Mouse (Mus musculus) liver, postnatal 0 days (tissue): ENCODE measurements around the gene Prkaa1. TPM values are rescaled to one million over a fixed set of nuclear protein-coding genes. Genes with fewer than 3 reads are reported as not detected.

ENCODE experiments used
- ATAC-seq: fragments of 200-750 bp; cut with Nextera tagmentation; 2 replicates; pipeline ENCODE4 v1.8.0; 2017; ENCODE audit warnings: mild to moderate bottlenecking, moderate library complexity
- DNase-seq: peaks from one replicate; pipeline ENCODE4 v3.0.0-alpha.2; 2016
- H3K27ac ChIP-seq: fragments of 300-500 bp; sonication (generic); 2 replicates; pipeline ENCODE4 v1.5.1; 2014; ENCODE audit warnings: antibody characterized with exemption, moderate library complexity, mild to moderate bottlenecking, low read depth
- H3K27me3 ChIP-seq: fragments of 300-500 bp; sonication (generic); 2 replicates; pipeline ENCODE4 v1.6.1; 2014; ENCODE audit warnings: low read length, control low read depth, mixed read lengths; ENCODE audit not compliant: insufficient read depth
- H3K36me3 ChIP-seq: fragments of 300-500 bp; sonication (generic); replicated peaks from 2 replicates; pipeline ENCODE4 v1.6.1; 2014; ENCODE audit warnings: mild to moderate bottlenecking, control low read depth, low read length, moderate library complexity, mixed read lengths; ENCODE audit not compliant: insufficient read depth
- H3K4me1 ChIP-seq: fragments of 300-500 bp; sonication (generic); 2 replicates; pipeline ENCODE4 v1.6.1; 2014; ENCODE audit warnings: antibody characterized with exemption, mild to moderate bottlenecking, control low read depth; ENCODE audit not compliant: insufficient read depth
- H3K4me2 ChIP-seq: fragments of 300-500 bp; sonication (generic); 2 replicates; pipeline ENCODE4 v1.6.1; 2014; ENCODE audit warnings: low read depth, mild to moderate bottlenecking, low read length, moderate library complexity, mixed read lengths
- H3K4me3 ChIP-seq: fragments of 300-500 bp; sonication (generic); 2 replicates; pipeline ENCODE4 v1.5.1; 2014; ENCODE audit warnings: low read depth, low read length
- H3K9ac ChIP-seq: fragments of 300-500 bp; sonication (generic); replicated peaks from 2 replicates; pipeline ENCODE4 v1.6.1; 2014; ENCODE audit warnings: mild to moderate bottlenecking, moderate library complexity
- H3K9me3 ChIP-seq: fragments of 300-500 bp; sonication (generic); 2 replicates; pipeline ENCODE4 v1.6.1; 2016; ENCODE audit warnings: mild to moderate bottlenecking, control low read depth, low read length, mixed read lengths
- CTCF ChIP-seq: sonication (generic); IDR thresholded peaks from 2 replicates; pipeline ENCODE4 v1.5.1; 2016; ENCODE audit warnings: antibody characterized with exemption, low read depth
- EP300 ChIP-seq: IDR thresholded peaks from 2 replicates; pipeline ENCODE4 v1.6.1; 2016; ENCODE audit warnings: antibody characterized with exemption, low read depth, mild to moderate bottlenecking
- WGBS: fragments of 180-500 bp; shearing (Covaris S2); extraction: QIAGEN DNeasy Blood & Tissue Kit; methylation state at CpG from one replicate; pipeline ENCODE4 v1.1.7; 2014; ENCODE audit not compliant: insufficient replicate concordance; 5-methylcytosine and 5-hydroxymethylcytosine counted together
- polyA plus RNA-seq: library from polyadenylated mRNA; unstranded; fragments of >200 nt; fragmentation: Nextera tagmentation; extraction: Ambion mirVana; gene quantifications from 2 replicates; pipeline ENCODE4 v1.2.1, GENCODE M21; 2015

Gene Prkaa1
- polyA plus RNA-seq, 1 experiment from 2014 or later, result 7.2 TPM

- no peak overlapping the region for H3K27ac ChIP-seq
- no peak for ATAC-seq
Measured at GRCm38 (mm10) chr15:5134945-5135483, 8.6 kb upstream of the Prkaa1 start.

DNA sequence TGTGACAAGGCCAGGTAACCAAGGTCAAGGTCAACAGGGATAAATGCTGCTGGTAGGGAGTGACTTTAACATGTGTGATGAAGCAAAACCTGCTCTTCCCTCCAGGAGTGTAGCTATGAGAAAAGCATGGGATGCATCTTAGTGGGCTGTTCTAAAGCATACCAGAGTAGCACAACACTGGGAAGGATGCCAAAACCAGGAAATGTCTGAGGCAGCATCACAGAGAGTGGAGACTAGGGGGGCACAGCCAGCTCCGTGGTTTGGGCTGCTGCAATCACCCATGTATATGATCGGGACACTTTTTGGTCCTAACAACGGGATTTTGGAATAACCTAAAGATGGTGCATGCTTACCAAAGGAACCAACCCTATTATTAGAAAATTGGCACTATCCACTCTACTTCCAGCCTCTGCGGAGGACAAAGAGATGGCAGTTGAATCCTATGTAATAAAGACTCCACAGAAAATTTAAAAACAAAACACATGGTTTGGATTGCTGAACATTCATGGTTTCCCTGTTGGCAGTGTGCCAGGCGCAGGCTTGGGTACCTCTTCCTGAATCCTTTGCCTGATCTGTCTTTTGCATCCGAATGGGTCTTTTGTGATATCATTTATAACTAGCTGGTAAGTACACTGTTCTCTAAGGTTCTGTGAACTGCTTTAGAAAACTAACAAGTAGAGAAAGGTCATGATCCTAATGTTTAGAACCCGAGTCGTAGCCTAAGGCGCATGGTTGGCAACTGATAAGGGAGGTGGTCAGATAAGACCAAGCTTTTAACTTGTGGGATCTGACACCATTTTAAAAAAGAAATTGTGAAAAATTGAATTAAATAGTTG, 5.4 kb upstream of the Prkaa1 start:
- WGBS, result 48% methylated on average over 9 of the region's 9 CpGs
- no peaks in the 10 kb centered on the region for H3K36me3 ChIP-seq
- no peaks in the 10 kb centered on the region for H3K27me3 ChIP-seq
- H3K4me3 ChIP-seq, result no peak overlapping the region
- no peaks in the 10 kb centered on the region for H3K9me3 ChIP-seq
- no peak for ATAC-seq
- peak overlapping the region; percentile 11 for H3K27ac ChIP-seq
- TF ChIP-seq CTCF, result no peak
- TF ChIP-seq EP300, result peak; percentile 91
- peaks cover 32% of the 10 kb centered on the region for H3K4me1 ChIP-seq
- no peak for DNase-seq
- H3K4me2 ChIP-seq, result peak overlapping the region; percentile 11; the same call in 1 of the 2 replicates
- H3K9ac ChIP-seq, result no peak overlapping the region

More at GRCm38 (mm10) chr15:5134945-5135483, 8.6 kb upstream of the Prkaa1 start:
- DNase-seq, result no peak
- no peaks in the 10 kb centered on the region for H3K27me3 ChIP-seq
- no peak overlapping the region for H3K9ac ChIP-seq
- H3K4me1 ChIP-seq, result peaks cover 22% of the 10 kb centered on the region
- no peaks in the 10 kb centered on the region for H3K9me3 ChIP-seq
- H3K4me3 ChIP-seq, result no peak overlapping the region
- TF ChIP-seq CTCF (no peak), EP300 (no peak)
- 67% methylated on average over 8 of the region's 8 CpGs for WGBS
- no peaks in the 10 kb centered on the region for H3K36me3 ChIP-seq
- no peak overlapping the region for H3K4me2 ChIP-seq

GRCm38 (mm10) chr15:5139366-5139765, 4.3 kb upstream of the Prkaa1 start:
- 51% methylated on average over 2 of the region's 2 CpGs for WGBS
- Histone ChIP-seq H3K4me1 (peaks cover 29% of the 10 kb centered on the region), H3K4me3 (no peak overlapping the region), H3K27me3 (no peaks in the 10 kb centered on the region), H3K9ac (no peak overlapping the region), H3K27ac (peak overlapping the region; percentile 79), H3K4me2 (peak overlapping the region; percentile 49), H3K36me3 (no peaks in the 10 kb centered on the region), H3K9me3 (no peaks in the 10 kb centered on the region)
- TF ChIP-seq CTCF, result no peak
- TF ChIP-seq EP300, result no peak
- ATAC-seq (no peak), DNase-seq (no peak)

GRCm38 (mm10) chr15:5139863-5140262, 3.8 kb upstream of the Prkaa1 start:
- Histone ChIP-seq H3K4me1 (peaks cover 32% of the 10 kb centered on the region), H3K36me3 (no peaks in the 10 kb centered on the region), H3K9ac (no peak overlapping the region), H3K4me2 (peak overlapping the region; percentile 49), H3K9me3 (no peaks in the 10 kb centered on the region), H3K27me3 (no peaks in the 10 kb centered on the region), H3K27ac (peak overlapping the region; percentile 79), H3K4me3 (no peak overlapping the region)
- 56% methylated on average over 7 of the region's 7 CpGs for WGBS
- ATAC-seq, result peak; percentile 81
- TF ChIP-seq CTCF (no peak), EP300 (peak; percentile 65; the same call in 1 of the 2 replicates)
- DNase-seq, result no peak

DNA sequence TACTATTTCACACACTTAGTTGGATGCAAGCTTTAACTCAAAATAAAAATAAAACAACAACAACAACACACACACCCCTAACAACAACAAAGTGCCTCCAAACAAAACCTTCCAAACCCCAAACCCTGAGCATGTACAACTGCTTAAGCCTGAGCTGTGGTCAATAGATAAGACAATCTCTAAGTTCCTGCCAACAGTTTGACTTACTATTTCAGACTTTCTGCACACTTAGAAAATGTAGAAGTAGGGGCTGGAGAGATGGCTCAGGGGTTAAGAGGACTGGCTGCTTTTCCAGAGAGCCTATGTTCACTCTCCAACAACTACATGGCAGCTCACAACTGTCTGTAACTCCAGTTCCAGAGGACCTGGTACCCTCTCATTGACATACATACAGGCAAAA, 3.3 kb upstream of the Prkaa1 start:
- Histone ChIP-seq H3K4me1 (peaks cover 37% of the 10 kb centered on the region), H3K9ac (no peak overlapping the region), H3K4me3 (no peak overlapping the region), H3K9me3 (no peaks in the 10 kb centered on the region), H3K36me3 (no peaks in the 10 kb centered on the region), H3K27ac (peak overlapping the region; percentile 79), H3K4me2 (peak overlapping the region; percentile 49), H3K27me3 (no peaks in the 10 kb centered on the region)
- ATAC-seq (peak; percentile 69), DNase-seq (no peak)
- TF ChIP-seq CTCF (no peak), EP300 (peak; percentile 93)

- peak overlapping the region; percentile 43; the same call in 1 of the 2 replicates for H3K4me2 ChIP-seq
- no peaks in the 10 kb centered on the region for H3K9me3 ChIP-seq
- no peak overlapping the region for H3K4me3 ChIP-seq
- DNase-seq, result no peak
- H3K36me3 ChIP-seq, result no peaks in the 10 kb centered on the region
- H3K4me1 ChIP-seq, result peaks cover 41% of the 10 kb centered on the region
- no peaks in the 10 kb centered on the region for H3K27me3 ChIP-seq
- peak overlapping the region; percentile 78 for H3K27ac ChIP-seq
- TF ChIP-seq EP300, result no peak
- TF ChIP-seq CTCF, result no peak
- no peak overlapping the region; the same call in 1 of the 2 replicates for H3K9ac ChIP-seq
- 42% methylated on average over 5 of the region's 5 CpGs for WGBS
- ATAC-seq, result no peak
Measured at GRCm38 (mm10) chr15:5142047-5142446, 1.6 kb upstream of the Prkaa1 start.
